Mouse (Mus musculus): Measurements from ENCODE around the gene Ermp1. TPM values are rescaled to one million over a fixed set of nuclear protein-coding genes. Genes with fewer than 3 reads are reported as not detected.

The Ermp1 gene
- total and polyA plus RNA-seq, 3 experiments, result 68.4 to 167 (median 82.0) TPM

GRCm38 (mm10) chr19:29696840-29697239 is 48.6 kb upstream of the Ermp1 start:
- TF ChIP-seq USF1 (IDR thresholded peaks at IDR 0.05; ENCODE audit: low read depth, low read length) (no peak), ETS1 (IDR thresholded peaks at IDR 0.05; ENCODE audit: low read depth, low read length) (no peak), GATA1 (IDR thresholded peaks at IDR 0.05; ENCODE audit: low read depth, low read length) (peak; percentile 79; the same call in 1 of the 2 replicates), TCF12 (IDR thresholded peaks at IDR 0.05; ENCODE audit: low read depth, low read length) (peak; percentile 65; the same call in 1 of the 2 replicates), EP300 (IDR thresholded peaks at IDR 0.05; ENCODE audit: low read depth in 1 of 2, low read length in 2 of 2) (peak; percentile 16 to 65; a peak in 3 of 4 replicates), MAZ (IDR thresholded peaks at IDR 0.05; ENCODE audit: low read depth, low read length) (peak; percentile 87; the same call in 1 of the 2 replicates), MYC (IDR thresholded peaks at IDR 0.05; ENCODE audit: low read depth, low read length) (no peak)
- no peaks in the 10 kb centered on the region for H3K79me2 ChIP-seq (ENCODE audit: control insufficient read depth, insufficient read depth, low read length, poor library complexity)
- no peaks in the 10 kb centered on the region for H3K27me3 ChIP-seq (ENCODE audit: control insufficient read depth in 1 of 2, insufficient read depth in 2 of 2, low read length in 2 of 2)
- no peak for DNase-seq (ENCODE audit: low read depth, low spot score)
- H3K4me1 ChIP-seq (ENCODE audit: control insufficient read depth in 1 of 2, insufficient read depth in 2 of 2, low read length in 2 of 2), result peaks cover 0 to 4% of the 10 kb centered on the region in 2 experiments; a peak in 2 of 4 replicates
- H3K9ac ChIP-seq (ENCODE audit: control insufficient read depth, low read depth, low read length, poor library complexity, severe bottlenecking), result no peak overlapping the region
- H3K36me3 ChIP-seq (ENCODE audit: control insufficient read depth in 1 of 2, insufficient read depth in 2 of 2, low read length in 2 of 2), result peaks cover 0 to 10% of the 10 kb centered on the region in 2 experiments; a peak in 2 of 4 replicates
- no peaks in the 10 kb centered on the region for H3K9me3 ChIP-seq (replicated peaks; ENCODE audit: insufficient read depth, low read length)
- H3K27ac ChIP-seq (ENCODE audit: control insufficient read depth, low read depth, low read length), result peak overlapping the region; percentile 19
- H3K4me3 ChIP-seq (ENCODE audit: control insufficient read depth in 1 of 2, insufficient read depth in 1 of 2, low read depth in 2 of 2, low read length in 2 of 2), result no peak overlapping the region

GRCm38 (mm10) chr19:29696309-29696708 is 48.1 kb upstream of the Ermp1 start:
- DNase-seq (ENCODE audit: low read depth, low spot score), result no peak
- no peak for TF ChIP-seq HCFC1 (IDR thresholded peaks at IDR 0.05; ENCODE audit: low read depth, low read length)
- TF ChIP-seq EP300 (IDR thresholded peaks at IDR 0.05; ENCODE audit: low read depth in 1 of 2, low read length in 2 of 2), result 0 out of 4 replicates have a peak, but pooled peaks of 1 of the 2 experiments have one; percentile 23
- Histone ChIP-seq H3K4me3 (ENCODE audit: control insufficient read depth in 1 of 2, insufficient read depth in 1 of 2, low read depth in 2 of 2, low read length in 2 of 2) (no peak overlapping the region), H3K27me3 (ENCODE audit: control insufficient read depth in 1 of 2, insufficient read depth in 2 of 2, low read length in 2 of 2) (no peaks in the 10 kb centered on the region), H3K79me2 (ENCODE audit: control insufficient read depth, insufficient read depth, low read length, poor library complexity) (no peaks in the 10 kb centered on the region), H3K4me1 (ENCODE audit: control insufficient read depth in 1 of 2, insufficient read depth in 2 of 2, low read length in 2 of 2) (peaks cover 0 to 4% of the 10 kb centered on the region in 2 experiments; a peak in 2 of 4 replicates), H3K9me3 (replicated peaks; ENCODE audit: insufficient read depth, low read length) (no peaks in the 10 kb centered on the region), H3K27ac (ENCODE audit: control insufficient read depth, low read depth, low read length) (peak overlapping the region; percentile 16; the same call in 1 of the 2 replicates), H3K9ac (ENCODE audit: control insufficient read depth, low read depth, low read length, poor library complexity, severe bottlenecking) (no peak overlapping the region), H3K36me3 (ENCODE audit: control insufficient read depth in 1 of 2, insufficient read depth in 2 of 2, low read length in 2 of 2) (peaks cover 0 to 10% of the 10 kb centered on the region in 2 experiments; a peak in 2 of 4 replicates)

DNA sequence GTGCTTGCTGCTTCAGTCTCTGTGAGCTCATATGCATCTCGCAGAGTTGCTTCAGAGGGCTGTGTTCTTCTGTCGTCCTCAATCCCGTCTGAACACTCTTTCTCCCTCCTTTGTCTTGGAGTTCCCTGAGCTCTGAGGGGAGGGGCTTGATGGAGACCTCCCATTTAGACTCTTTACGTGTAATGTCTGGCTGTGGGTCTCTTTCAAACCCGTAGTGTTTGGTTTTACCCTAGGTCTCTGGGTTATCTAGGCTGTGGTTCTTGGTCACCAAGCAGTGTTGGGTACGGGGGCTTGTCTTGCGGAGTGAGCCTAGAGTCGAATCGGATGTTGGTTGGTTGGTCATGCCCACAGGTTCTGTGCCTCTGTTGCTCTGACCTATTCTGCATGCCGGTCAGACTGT is 46.9 kb upstream of the Ermp1 start:
- TF ChIP-seq UBTF (IDR thresholded peaks at IDR 0.05; ENCODE audit: borderline replicate concordance, insufficient read depth, low read depth, low read length), result no peak
- no peak for TF ChIP-seq MYC (IDR thresholded peaks at IDR 0.05; ENCODE audit: low read depth, low read length)
- TF ChIP-seq EP300 (IDR thresholded peaks at IDR 0.05; ENCODE audit: low read depth in 1 of 2, low read length in 2 of 2), result no peak
- TF ChIP-seq NRF1 (IDR thresholded peaks at IDR 0.05; ENCODE audit: insufficient read depth, low read depth, low read length, poor library complexity, severe bottlenecking), result no peak
- TF ChIP-seq SMC3 (IDR thresholded peaks at IDR 0.05; ENCODE audit: low read depth, low read length), result no peak
- no peak for TF ChIP-seq ELF1 (IDR thresholded peaks at IDR 0.05; ENCODE audit: low read depth, low read length)
- TF ChIP-seq GATA1 (IDR thresholded peaks at IDR 0.05; ENCODE audit: low read depth, low read length), result no peak
- TF ChIP-seq RAD21 (IDR thresholded peaks at IDR 0.05; ENCODE audit: low read depth, low read length), result no peak
- TF ChIP-seq MAX (IDR thresholded peaks at IDR 0.05; ENCODE audit: low read length), result no peak
- no peak for TF ChIP-seq MXI1 (IDR thresholded peaks at IDR 0.05; ENCODE audit: low read depth, low read length)
- TF ChIP-seq POLR2AphosphoS2 (IDR thresholded peaks at IDR 0.05; ENCODE audit: low read length), result no peak
- TF ChIP-seq CHD2 (IDR thresholded peaks at IDR 0.05; ENCODE audit: low read length), result no peak
- no peak for TF ChIP-seq NELFE (IDR thresholded peaks at IDR 0.05; ENCODE audit: low read depth, low read length)
- Histone ChIP-seq H3K27me3 (ENCODE audit: control insufficient read depth in 1 of 2, insufficient read depth in 2 of 2, low read length in 2 of 2) (no peaks in the 10 kb centered on the region), H3K9ac (ENCODE audit: control insufficient read depth, low read depth, low read length, poor library complexity, severe bottlenecking) (no peak overlapping the region), H3K4me1 (ENCODE audit: control insufficient read depth in 1 of 2, insufficient read depth in 2 of 2, low read length in 2 of 2) (peaks cover 0 to 4% of the 10 kb centered on the region in 2 experiments; a peak in 2 of 4 replicates), H3K36me3 (ENCODE audit: control insufficient read depth in 1 of 2, insufficient read depth in 2 of 2, low read length in 2 of 2) (peaks cover 0 to 10% of the 10 kb centered on the region in 2 experiments; a peak in 2 of 4 replicates), H3K27ac (ENCODE audit: control insufficient read depth, low read depth, low read length) (no peak overlapping the region), H3K9me3 (replicated peaks; ENCODE audit: insufficient read depth, low read length) (no peaks in the 10 kb centered on the region), H3K79me2 (ENCODE audit: control insufficient read depth, insufficient read depth, low read length, poor library complexity) (no peaks in the 10 kb centered on the region), H3K4me3 (ENCODE audit: control insufficient read depth in 1 of 2, insufficient read depth in 1 of 2, low read depth in 2 of 2, low read length in 2 of 2) (no peak overlapping the region)
- no peak for DNase-seq (ENCODE audit: low read depth, low spot score)

Data from MEL (cell line).